Mouse (Mus musculus): ENCODE measurements around the gene Ctsw. TPM values are rescaled to one million over a fixed set of nuclear protein-coding genes. Genes with fewer than 3 reads are reported as not detected.

Gene Ctsw
- polyA plus RNA-seq, 1 experiment, result 12.4 TPM

- DNase-seq (ENCODE audit: low read depth, low spot score), result no peak
- WGBS, result 61% methylated on average over 6 of the region's 6 CpGs
Observed at GRCm38 (mm10) chr19:5420579-5420978, 47.7 kb downstream of the Ctsw start.

GRCm38 (mm10) chr19:5419630-5420029, 48.7 kb downstream of the Ctsw start:
- no peak for DNase-seq (ENCODE audit: low read depth, low spot score)
- 90% methylated on average over 9 of the region's 9 CpGs for WGBS

- no peak for DNase-seq (ENCODE audit: low read depth, low spot score)
- WGBS, result 92% methylated on average over 8 of the region's 8 CpGs
Observed at GRCm38 (mm10) chr19:5418750-5419466, 49.4 kb downstream of the Ctsw start.

Other genes starting within 250 kb of the Ctsw start
- gene Pacs1, start 195.4 kb downstream of the Ctsw start, polyA plus RNA-seq (2012; rRNA removed), result 6.7 and 7.3 TPM in 2 replicates
- 71.5 and 85.8 TPM in 2 replicates for gene Sf3b2, start 173.1 kb downstream of the Ctsw start, polyA plus RNA-seq (2012; rRNA removed)
- gene Gal3st3, start 170.2 kb downstream of the Ctsw start, polyA plus RNA-seq (2012; rRNA removed), result 0.05 and 0.16 TPM in 2 replicates
- not detected in 2 replicates for gene Catsper1, start 132.8 kb downstream of the Ctsw start, polyA plus RNA-seq (2012; rRNA removed)
- gene Cst6, start 118.9 kb downstream of the Ctsw start, polyA plus RNA-seq (2012; rRNA removed), result 287 and 392 TPM in 2 replicates
- 26.9 and 35.5 TPM in 2 replicates for gene Eif1ad, start 101.8 kb downstream of the Ctsw start, polyA plus RNA-seq (2012; rRNA removed)
- 196 and 232 TPM in 2 replicates for gene Banf1, start 101.3 kb downstream of the Ctsw start, polyA plus RNA-seq (2012; rRNA removed)
- gene Sart1, start 79.8 kb downstream of the Ctsw start, polyA plus RNA-seq (2012; rRNA removed), result 23.3 and 25.3 TPM in 2 replicates
- gene Tsga10ip, start 66.0 kb downstream of the Ctsw start, polyA plus RNA-seq (2012; rRNA removed), result 0.45 and 1.2 TPM in 2 replicates
- 98.0 and 108 TPM in 2 replicates for gene Drap1, start 43.5 kb downstream of the Ctsw start, polyA plus RNA-seq (2012; rRNA removed)
- 51.9 and 55.5 TPM in 2 replicates for gene AI837181, start 43.4 kb downstream of the Ctsw start, polyA plus RNA-seq (2012; rRNA removed)
- 0.12 and 0.60 TPM in 2 replicates for gene Fosl1, start 21.0 kb downstream of the Ctsw start, polyA plus RNA-seq (2012; rRNA removed)
- gene Ccdc85b, start 10.6 kb downstream of the Ctsw start, polyA plus RNA-seq (2012; rRNA removed), result 2.1 and 2.4 TPM in 2 replicates
- gene Fibp, start 7.9 kb downstream of the Ctsw start, polyA plus RNA-seq (2012; rRNA removed), result 140 and 162 TPM in 2 replicates
- gene Efemp2, start 5.4 kb upstream of the Ctsw start, polyA plus RNA-seq (2012; rRNA removed), result 30.2 and 37.5 TPM in 2 replicates
- 23.6 and 29.1 TPM in 2 replicates for gene Mus81, start 19.9 kb upstream of the Ctsw start, polyA plus RNA-seq (2012; rRNA removed)
- gene Cfl1, start 21.9 kb upstream of the Ctsw start, polyA plus RNA-seq (2012; rRNA removed), result 697 and 725 TPM in 2 replicates
- gene 1700020D05Rik, start 35.3 kb upstream of the Ctsw start, polyA plus RNA-seq (2012; rRNA removed), result 0.14 and 0.15 TPM in 2 replicates
- gene Snx32, start 42.0 kb upstream of the Ctsw start, polyA plus RNA-seq (2012; rRNA removed), result 3.2 and 3.7 TPM in 2 replicates
- gene Ovol1, start 92.1 kb upstream of the Ctsw start, polyA plus RNA-seq (2012; rRNA removed), result 26.6 and 45.5 TPM in 2 replicates
- gene Ap5b1, start 99.5 kb upstream of the Ctsw start, polyA plus RNA-seq (2012; rRNA removed), result 11.9 and 19.5 TPM in 2 replicates
- 45.1 and 47.1 TPM in 2 replicates for gene Rnaseh2c, start 133.4 kb upstream of the Ctsw start, polyA plus RNA-seq (2012; rRNA removed)
- 43.6 and 54.2 TPM in 2 replicates for gene Kat5, start 141.7 kb upstream of the Ctsw start, polyA plus RNA-seq (2012; rRNA removed)
- gene Rela, start 169.0 kb upstream of the Ctsw start, polyA plus RNA-seq (2012; rRNA removed), result 46.7 and 47.6 TPM in 2 replicates
- gene Sipa1, start 195.2 kb upstream of the Ctsw start, polyA plus RNA-seq (2012; rRNA removed), result 34.3 and 39.7 TPM in 2 replicates
- gene Map3k11, start 220.2 kb upstream of the Ctsw start, polyA plus RNA-seq (2012; rRNA removed), result 71.1 and 90.9 TPM in 2 replicates
- 71.8 and 89.0 TPM in 2 replicates for gene Pcnx3, start 220.4 kb upstream of the Ctsw start, polyA plus RNA-seq (2012; rRNA removed)
- gene Kcnk7, start 235.9 kb upstream of the Ctsw start, polyA plus RNA-seq (2012; rRNA removed), result 0.18 TPM in 1 of 2 replicates, not detected in the other